Mouse (Mus musculus): ENCODE data around the gene Tmem209. TPM values are rescaled to one million over a fixed set of nuclear protein-coding genes. Genes with fewer than 3 reads are reported as not detected.

The Tmem209 gene
- polyA plus RNA-seq, 1 experiment from 2014 or later, result 41.3 TPM

DNA sequence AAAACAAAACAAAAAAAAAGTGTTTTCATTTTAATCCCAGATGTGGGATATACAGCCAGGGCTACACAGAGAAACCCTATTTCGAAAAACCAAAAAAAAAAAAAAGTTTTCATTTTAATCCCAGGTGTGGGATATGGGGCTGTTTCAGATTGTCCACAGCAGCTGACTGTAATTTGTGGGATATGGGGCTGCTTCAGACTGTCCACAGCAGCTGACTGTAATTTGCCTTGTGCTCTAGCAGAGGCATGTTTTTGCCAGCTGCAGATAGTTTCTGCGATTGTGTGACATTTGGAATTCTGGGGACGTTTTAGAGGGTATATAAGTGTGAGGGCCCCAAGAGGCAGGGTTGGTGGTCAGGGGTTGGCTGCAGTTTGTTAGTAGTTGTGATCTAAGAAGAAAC is 37.9 kb downstream of the Tmem209 start:
- H3K27me3 ChIP-seq (replicated peaks; ENCODE audit: low read depth, poor library complexity, severe bottlenecking), result no peaks in the 10 kb centered on the region
- no peak overlapping the region; the same call in 1 of the 2 replicates for H3K27ac ChIP-seq (replicated peaks)
- peaks cover 23% of the 10 kb centered on the region for H3K4me1 ChIP-seq
- 0 out of 2 replicates have a peak, but pooled peaks cover 4% of the 10 kb centered on the region for H3K36me3 ChIP-seq (replicated peaks)
- H3K9me3 ChIP-seq, result peaks cover 3% of the 10 kb centered on the region
- no peak for DNase-seq (ENCODE audit: low spot score)
- WGBS, result 68% methylated on average over 3 of the region's 3 CpGs
- no peak overlapping the region for H3K4me3 ChIP-seq

- H3K27me3 ChIP-seq (replicated peaks; ENCODE audit: low read depth, poor library complexity, severe bottlenecking), result peaks cover 4% of the 10 kb centered on the region; the same call in 1 of the 2 replicates
- 87% methylated on average over 12 of the region's 12 CpGs for WGBS
- H3K4me1 ChIP-seq, result peaks cover 32% of the 10 kb centered on the region
- H3K9me3 ChIP-seq, result peaks cover 3% of the 10 kb centered on the region
- peak overlapping the region; percentile 74 for H3K27ac ChIP-seq (replicated peaks)
- 0 out of 2 replicates have a peak, but pooled peaks cover 3% of the 10 kb centered on the region for H3K36me3 ChIP-seq (replicated peaks)
- no peak for DNase-seq (ENCODE audit: low spot score)
- no peak overlapping the region for H3K4me3 ChIP-seq
Measured at GRCm38 (mm10) chr6:30469370-30469769, 40.2 kb downstream of the Tmem209 start.

GRCm38 (mm10) chr6:30468684-30469083 is 40.9 kb downstream of the Tmem209 start:
- 50% methylated on average over 12 of the region's 12 CpGs for WGBS
- H3K27me3 ChIP-seq (replicated peaks; ENCODE audit: low read depth, poor library complexity, severe bottlenecking), result peaks cover 11% of the 10 kb centered on the region
- H3K9me3 ChIP-seq, result peaks cover 3% of the 10 kb centered on the region
- DNase-seq (ENCODE audit: low spot score), result peak; percentile 44
- no peak overlapping the region for H3K4me3 ChIP-seq
- 0 out of 2 replicates have a peak, but pooled peaks cover 3% of the 10 kb centered on the region for H3K36me3 ChIP-seq (replicated peaks)
- peaks cover 38% of the 10 kb centered on the region for H3K4me1 ChIP-seq
- peak overlapping the region; percentile 74 for H3K27ac ChIP-seq (replicated peaks)

- peak overlapping the region; percentile 68 for H3K27ac ChIP-seq (replicated peaks)
Measured at GRCm38 (mm10) chr6:30468058-30468457, 41.5 kb downstream of the Tmem209 start.

GRCm38 (mm10) chr6:30465586-30465985 is 44.0 kb downstream of the Tmem209 start:
- H3K4me1 ChIP-seq, result peaks cover 68% of the 10 kb centered on the region
- WGBS, result 88% methylated on average over 11 of the region's 11 CpGs
- no peak overlapping the region for H3K4me3 ChIP-seq
- H3K27me3 ChIP-seq (replicated peaks; ENCODE audit: low read depth, poor library complexity, severe bottlenecking), result peaks cover 12% of the 10 kb centered on the region
- no peak for DNase-seq (ENCODE audit: low spot score)
- H3K9me3 ChIP-seq, result peaks cover 2% of the 10 kb centered on the region
- H3K36me3 ChIP-seq (replicated peaks), result 0 out of 2 replicates have a peak, but pooled peaks cover 2% of the 10 kb centered on the region
- 0 out of 2 replicates have a peak overlapping the region, but pooled peaks have one; percentile 14 for H3K27ac ChIP-seq (replicated peaks)

More at GRCm38 (mm10) chr6:30468058-30468457, 41.5 kb downstream of the Tmem209 start:
- no peak overlapping the region for H3K4me3 ChIP-seq
- peaks cover 43% of the 10 kb centered on the region for H3K4me1 ChIP-seq
- H3K27me3 ChIP-seq (replicated peaks; ENCODE audit: low read depth, poor library complexity, severe bottlenecking), result peaks cover 12% of the 10 kb centered on the region
- H3K9me3 ChIP-seq, result peaks cover 3% of the 10 kb centered on the region
- 0 out of 2 replicates have a peak, but pooled peaks cover 3% of the 10 kb centered on the region for H3K36me3 ChIP-seq (replicated peaks)
- WGBS, result 59% methylated on average over 1 of the region's 1 CpGs
- no peak for DNase-seq (ENCODE audit: low spot score)

DNA sequence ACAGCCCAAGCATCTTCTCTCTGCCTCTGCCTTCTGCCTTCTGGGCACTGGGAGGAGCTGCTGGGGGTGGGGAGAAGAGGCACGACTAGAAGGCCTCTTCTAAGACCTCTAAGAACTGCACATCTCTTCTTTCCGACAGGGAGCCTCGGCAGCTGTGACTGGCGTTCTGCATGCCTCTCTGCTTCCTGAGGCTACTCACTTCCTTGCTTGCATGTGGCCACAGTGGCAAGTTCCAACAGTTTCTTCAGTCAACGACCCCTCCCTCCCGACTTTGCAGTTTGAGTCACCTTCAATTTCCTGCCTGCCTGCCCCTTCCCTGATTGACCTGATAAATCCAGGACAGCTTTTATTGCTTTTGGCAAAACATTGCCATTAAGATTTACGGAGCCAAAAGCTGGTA is 46.8 kb downstream of the Tmem209 start:
- peak overlapping the region; percentile 99 for H3K27ac ChIP-seq (replicated peaks)
- WGBS, result 26% methylated on average over 7 of the region's 7 CpGs

GRCm38 (mm10) chr6:30461755-30462344 is 47.7 kb downstream of the Tmem209 start:
- Histone ChIP-seq H3K4me3 (no peak overlapping the region), H3K27ac (replicated peaks) (peak overlapping the region; percentile 99), H3K27me3 (replicated peaks; ENCODE audit: low read depth, poor library complexity, severe bottlenecking) (peaks cover 12% of the 10 kb centered on the region), H3K4me1 (peaks cover 62% of the 10 kb centered on the region), H3K9me3 (no peaks in the 10 kb centered on the region), H3K36me3 (replicated peaks) (0 out of 2 replicates have a peak, but pooled peaks cover 3% of the 10 kb centered on the region)
- no peak for DNase-seq (ENCODE audit: low spot score)
- 84% methylated on average over 13 of the region's 13 CpGs for WGBS

More for the DNA sequence above, 46.8 kb downstream of the Tmem209 start:
- peak; percentile 42 for DNase-seq (ENCODE audit: low spot score)
- Histone ChIP-seq H3K4me1 (peaks cover 69% of the 10 kb centered on the region), H3K4me3 (no peak overlapping the region), H3K36me3 (replicated peaks) (no peaks in the 10 kb centered on the region), H3K9me3 (no peaks in the 10 kb centered on the region), H3K27me3 (replicated peaks; ENCODE audit: low read depth, poor library complexity, severe bottlenecking) (peaks cover 12% of the 10 kb centered on the region)

DNA sequence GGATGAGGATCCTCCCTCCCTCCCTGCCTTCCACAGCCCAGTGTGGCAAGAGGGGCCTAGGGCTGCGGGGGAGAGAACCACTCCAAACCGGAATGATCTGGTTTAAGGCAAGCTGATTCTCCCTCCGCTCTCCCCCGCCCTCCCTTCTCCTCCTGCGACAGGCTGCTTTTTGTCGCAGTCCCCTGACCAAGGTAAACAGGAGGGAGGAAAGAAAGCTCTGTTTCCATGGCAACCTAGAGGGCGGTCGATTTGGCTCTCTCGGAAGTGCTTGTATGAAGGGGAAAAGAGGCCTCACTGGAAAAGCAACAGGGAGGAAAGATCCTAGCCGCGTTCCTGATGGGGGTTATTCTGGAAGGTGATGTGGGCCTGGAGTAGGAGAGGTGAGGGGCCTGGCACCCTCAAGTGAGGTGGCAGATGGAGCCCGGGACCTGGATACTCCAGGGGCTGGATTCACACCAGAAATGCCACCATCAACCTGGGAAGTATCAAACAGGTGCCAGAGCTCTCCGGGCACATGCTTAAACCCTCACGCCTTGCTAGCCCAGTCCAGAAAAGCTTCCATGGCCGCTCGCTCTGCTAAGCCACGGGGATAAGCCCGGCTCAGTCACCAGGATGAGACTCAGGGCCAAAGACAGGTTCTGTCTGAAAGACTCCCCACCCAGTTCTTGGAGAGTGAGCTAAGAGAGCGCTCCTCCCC is 48.7 kb downstream of the Tmem209 start:
- Histone ChIP-seq H3K9me3 (no peaks in the 10 kb centered on the region), H3K4me3 (peak overlapping the region; percentile 59), H3K36me3 (replicated peaks) (peaks cover 10% of the 10 kb centered on the region), H3K4me1 (peaks cover 57% of the 10 kb centered on the region), H3K27me3 (replicated peaks; ENCODE audit: low read depth, poor library complexity, severe bottlenecking) (peaks cover 12% of the 10 kb centered on the region), H3K27ac (replicated peaks) (peak overlapping the region; percentile 99)
- DNase-seq (ENCODE audit: low spot score), result peak; percentile 93
- WGBS, result 12% methylated on average over 19 of the region's 19 CpGs

DNA sequence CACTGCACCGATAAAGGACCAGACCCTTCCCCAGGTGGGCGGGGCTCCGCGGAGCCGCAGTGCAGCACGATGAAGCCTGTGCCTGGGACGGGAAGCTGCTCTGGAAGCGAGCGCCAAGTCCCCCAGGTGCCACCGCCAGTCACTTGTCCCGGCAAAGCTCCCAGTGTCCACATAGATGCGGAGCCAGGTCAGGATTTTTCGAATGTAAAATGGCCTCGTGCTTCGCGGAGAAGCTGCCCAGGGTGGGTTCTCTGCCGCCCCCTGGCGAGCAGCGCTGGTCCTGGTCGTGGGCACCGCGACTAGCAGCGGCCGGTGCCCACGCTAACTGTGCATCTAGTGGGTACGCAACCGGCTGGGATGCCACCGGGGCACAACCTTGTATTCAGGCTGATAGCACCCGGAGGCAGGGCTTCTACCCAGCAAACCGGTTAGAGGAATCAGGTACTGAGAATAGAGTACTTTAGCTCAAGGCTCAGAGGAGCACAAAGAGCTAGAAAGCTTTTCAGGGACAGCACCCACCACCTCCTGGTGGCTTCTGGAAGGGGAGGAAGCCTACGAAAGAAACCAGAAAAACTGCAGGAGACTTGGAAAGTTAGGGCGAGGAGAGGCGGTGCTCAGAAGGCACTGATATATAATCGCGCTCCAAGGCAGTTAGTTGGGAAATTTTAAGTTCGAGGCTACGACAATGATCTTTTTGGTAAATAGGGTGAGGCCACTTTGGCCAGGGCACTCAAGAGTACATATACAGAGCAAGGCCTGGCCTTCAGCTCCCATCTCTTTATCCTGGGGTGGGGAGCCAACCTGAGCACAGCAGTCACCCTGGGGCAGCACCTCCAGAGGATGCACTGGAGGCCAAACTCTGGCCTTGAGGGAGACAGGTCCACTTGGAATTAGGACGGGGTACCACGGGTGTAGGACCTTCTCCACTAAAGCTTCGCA is 49.5 kb downstream of the Tmem209 start:
- Histone ChIP-seq H3K4me1 (peaks cover 57% of the 10 kb centered on the region), H3K4me3 (peak overlapping the region; percentile 59), H3K27ac (replicated peaks) (peak overlapping the region; percentile 99), H3K9me3 (peaks cover 4% of the 10 kb centered on the region; the same call in 1 of the 2 replicates), H3K36me3 (replicated peaks) (peaks cover 18% of the 10 kb centered on the region), H3K27me3 (replicated peaks; ENCODE audit: low read depth, poor library complexity, severe bottlenecking) (peaks cover 12% of the 10 kb centered on the region)
- DNase-seq (ENCODE audit: low spot score), result peak; percentile 87
- 5% methylated on average over 40 of the region's 40 CpGs for WGBS

DNA sequence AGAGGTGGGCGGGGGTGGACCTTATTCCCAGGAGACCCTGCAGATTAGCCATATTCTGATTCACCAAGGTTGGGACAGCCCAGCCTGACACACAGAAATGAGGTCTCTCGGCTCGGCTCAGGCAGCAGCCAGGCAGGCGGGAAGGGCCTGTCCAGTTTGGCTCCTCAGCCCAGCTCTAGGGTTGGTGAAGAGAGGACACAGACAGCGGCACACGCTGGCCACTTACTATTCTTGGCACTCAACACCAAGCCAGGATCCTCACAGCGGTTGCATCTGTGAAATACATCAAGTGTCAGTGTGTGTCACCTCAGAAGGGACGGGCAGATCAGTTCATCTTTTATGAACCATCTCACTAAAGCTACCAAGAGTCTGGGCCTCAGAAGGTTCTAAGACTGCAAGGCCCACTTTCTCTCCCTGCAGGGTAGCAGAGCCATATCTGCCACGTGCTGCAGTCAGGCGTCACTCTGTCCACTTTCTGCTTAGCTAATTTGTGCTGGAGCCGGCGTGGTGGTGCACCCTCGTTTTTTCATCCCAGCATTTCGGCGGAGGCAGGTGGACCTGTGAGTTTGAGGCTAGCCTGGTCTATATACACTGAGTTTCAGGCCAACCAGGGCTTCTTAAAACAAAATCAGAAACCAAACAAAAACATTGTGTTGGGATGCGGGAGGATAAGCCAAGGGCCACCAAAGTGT is 50.4 kb downstream of the Tmem209 start:
- 77% methylated on average over 16 of the region's 16 CpGs for WGBS
- Histone ChIP-seq H3K9me3 (peaks cover 4% of the 10 kb centered on the region; the same call in 1 of the 2 replicates), H3K4me1 (peaks cover 51% of the 10 kb centered on the region), H3K36me3 (replicated peaks) (peaks cover 27% of the 10 kb centered on the region), H3K27ac (replicated peaks) (peak overlapping the region; percentile 99), H3K4me3 (peak overlapping the region; percentile 59), H3K27me3 (replicated peaks; ENCODE audit: low read depth, poor library complexity, severe bottlenecking) (peaks cover 6% of the 10 kb centered on the region)
- DNase-seq (ENCODE audit: low spot score), result no peak

- Histone ChIP-seq H3K36me3 (replicated peaks) (peaks cover 33% of the 10 kb centered on the region), H3K4me1 (peaks cover 46% of the 10 kb centered on the region), H3K27me3 (replicated peaks; ENCODE audit: low read depth, poor library complexity, severe bottlenecking) (0 out of 2 replicates have a peak, but pooled peaks cover under 1% of the 10 kb centered on the region), H3K4me3 (no peak overlapping the region), H3K27ac (replicated peaks) (peak overlapping the region; percentile 99; the same call in 1 of the 2 replicates), H3K9me3 (peaks cover 4% of the 10 kb centered on the region; the same call in 1 of the 2 replicates)
- DNase-seq (ENCODE audit: low spot score), result no peak
- 88% methylated on average over 5 of the region's 5 CpGs for WGBS
Measured at GRCm38 (mm10) chr6:30458626-30459025, 51.0 kb downstream of the Tmem209 start.

Data from embryonic facial prominence, embryonic 10.5 days (tissue).